Mouse (Mus musculus): ENCODE results near the gene Rxrb. TPM values are rescaled to one million over a fixed set of nuclear protein-coding genes. Genes with fewer than 3 reads are reported as not detected.
"Not testable (repeated sequence)": the region's sequence is repeated elsewhere in the genome, so short reads cannot be mapped to it uniquely, and the experiment has no call there.

Rxrb gene
- total RNA-seq (2022) = 10 to 100 TPM; 54.8 to 70.9 (median 62.7) TPM

- peak; percentile 97 for DNase-seq
Measured at GRCm38 (mm10) chr17:34031465-34032173, at the start of gene Rxrb, which contains the start of gene Slc39a7. Gene Rxrb (plus strand): TSS chr17:34031812. Gene Slc39a7 (minus strand): TSS chr17:34031682.

- DNase-seq = not testable (repeated sequence)
Measured at GRCm38 (mm10) chr17:33982136-33982535, 49.5 kb upstream of the Rxrb start.

GRCm38 (mm10) chr17:33991788-33992664 lies 39.6 kb upstream of the Rxrb start:
- DNase-seq = no peak

- no peak for DNase-seq
Measured at GRCm38 (mm10) chr17:33994959-33995358, 36.7 kb upstream of the Rxrb start.

- DNase-seq = no peak
Measured at GRCm38 (mm10) chr17:33995651-33996050, 36.0 kb upstream of the Rxrb start.

- DNase-seq = not testable (repeated sequence)
Measured at GRCm38 (mm10) chr17:33997025-33997424, 34.6 kb upstream of the Rxrb start.

- DNase-seq = not testable (repeated sequence)
Measured at GRCm38 (mm10) chr17:33998697-33999096, 32.9 kb upstream of the Rxrb start.

- DNase-seq = no peak
Measured at GRCm38 (mm10) chr17:33999341-34000149, 32.1 kb upstream of the Rxrb start.

- peak; percentile 95 for DNase-seq
Measured at GRCm38 (mm10) chr17:34000150-34000537, 31.5 kb upstream of the Rxrb start, which contains the start of gene H2-K1. Gene H2-K1 (minus strand): TSS chr17:34000347.

GRCm38 (mm10) chr17:34000796-34001195 lies 30.8 kb upstream of the Rxrb start:
- not testable (repeated sequence) for DNase-seq

- DNase-seq = no peak
Measured at GRCm38 (mm10) chr17:34003426-34003825, 28.2 kb upstream of the Rxrb start.

- DNase-seq = no peak
Measured at GRCm38 (mm10) chr17:34006570-34006969, 25.0 kb upstream of the Rxrb start.

- no peak for DNase-seq
Measured at GRCm38 (mm10) chr17:34010156-34010555, 21.5 kb upstream of the Rxrb start.

- DNase-seq = no peak
Measured at GRCm38 (mm10) chr17:34013436-34013835, 18.2 kb upstream of the Rxrb start.

- DNase-seq = no peak
Measured at GRCm38 (mm10) chr17:34021539-34022413, 9.8 kb upstream of the Rxrb start.

- DNase-seq = no peak
Measured at GRCm38 (mm10) chr17:34022414-34022783, 9.2 kb upstream of the Rxrb start.

- DNase-seq = no peak
Measured at GRCm38 (mm10) chr17:34022987-34023386, 8.6 kb upstream of the Rxrb start.

- DNase-seq = no peak
Measured at GRCm38 (mm10) chr17:34023678-34024077, 7.9 kb upstream of the Rxrb start.

GRCm38 (mm10) chr17:34024317-34024821 lies 7.2 kb upstream of the Rxrb start, which contains the start of gene Ring1:
Gene Ring1 (minus strand): TSS chr17:34024680.
- DNase-seq = peak; percentile 79

GRCm38 (mm10) chr17:34024861-34025755 lies 6.5 kb upstream of the Rxrb start:
- no peak for DNase-seq

Data from adrenal gland, adult 8-10 months (tissue).